Mouse (Mus musculus) G1E (cell line): ENCODE data around the gene Galntl6. TPM values are rescaled to one million over a fixed set of nuclear protein-coding genes. Genes with fewer than 3 reads are reported as not detected.

ENCODE experiments used
- ATAC-seq: 2 replicates; pipeline ENCODE4 v1.8.0; 2016; ENCODE audit warnings: mild to moderate bottlenecking; ENCODE audit not compliant: insufficient number of reproducible peaks, poor library complexity, low FRiP score, severe bottlenecking; ENCODE audit errors: extremely low read depth
- DNase-seq: peaks from one replicate; pipeline ENCODE4 v3.0.0; 2012; ENCODE audit warnings: low spot score
- H3K27me3 ChIP-seq: 2 replicates; pipeline ENCODE4 v1.6.1; 2012; ENCODE audit warnings: mild to moderate bottlenecking, low read length, inconsistent platforms; ENCODE audit not compliant: insufficient read depth
- H3K36me3 ChIP-seq: replicated peaks from 2 replicates; pipeline ENCODE3; 2012; ENCODE audit warnings: mild to moderate bottlenecking, inconsistent platforms
- H3K4me1 ChIP-seq: 2 replicates; pipeline ENCODE4 v1.6.1; 2012; ENCODE audit warnings: low read depth, low read length, inconsistent platforms, mixed read lengths; ENCODE audit not compliant: insufficient read depth
- H3K4me3 ChIP-seq: 2 replicates; pipeline ENCODE4 v1.5.1; 2012; ENCODE audit warnings: low read depth, mild to moderate bottlenecking, inconsistent platforms, low read length, moderate library complexity, mixed read lengths
- H3K9me3 ChIP-seq: replicated peaks from 2 replicates; pipeline ENCODE4 v1.6.1; 2012; ENCODE audit warnings: inconsistent platforms
- CTCF ChIP-seq: IDR thresholded peaks from 2 replicates; pipeline ENCODE4 v1.5.1; 2012; ENCODE audit warnings: low read depth, low read length, inconsistent platforms, mixed read lengths
- GATA1 ChIP-seq: IDR thresholded peaks from 2 replicates; pipeline ENCODE4 v1.6.1; 2012; ENCODE audit warnings: borderline replicate concordance, low read length, inconsistent platforms, mixed read lengths
- GATA2 ChIP-seq: IDR thresholded peaks from 2 replicates; pipeline ENCODE4 v1.6.1; 2012; ENCODE audit warnings: low read depth, low read length, inconsistent platforms, borderline replicate concordance
- POLR2AphosphoS5 ChIP-seq: IDR thresholded peaks from 2 replicates; pipeline ENCODE4 v1.6.1; 2012; ENCODE audit warnings: low read depth, low read length, inconsistent platforms; ENCODE audit not compliant: insufficient replicate concordance
- TAL1 ChIP-seq: conservative IDR thresholded peaks from 2 replicates; pipeline ENCODE4 v1.6.1; 2012; ENCODE audit warnings: low read depth, low read length, inconsistent platforms, mixed read lengths
- polyA plus RNA-seq: library from polyadenylated mRNA; stranded (reverse); fragments of >175 nt; gene quantifications from 2 replicates; pipeline ENCODE4 v1.2.3, GENCODE M21; 2012
- total RNA-seq, 2 experiments: library from RNA; stranded (forward) in 1 of 2; stranded (reverse) in 1 of 2; fragments of 200-1000 nt in 1 of 2; fragments of >200 nt in 1 of 2; fragmentation: Nextera tagmentation in 1 of 2; gene quantifications; 2 replicates each; pipeline ENCODE4 v1.2.3; 2014 to 2017

The Galntl6 gene
- total and polyA plus RNA-seq, 3 experiments = 0.05 TPM; not detected in 2

DNA sequence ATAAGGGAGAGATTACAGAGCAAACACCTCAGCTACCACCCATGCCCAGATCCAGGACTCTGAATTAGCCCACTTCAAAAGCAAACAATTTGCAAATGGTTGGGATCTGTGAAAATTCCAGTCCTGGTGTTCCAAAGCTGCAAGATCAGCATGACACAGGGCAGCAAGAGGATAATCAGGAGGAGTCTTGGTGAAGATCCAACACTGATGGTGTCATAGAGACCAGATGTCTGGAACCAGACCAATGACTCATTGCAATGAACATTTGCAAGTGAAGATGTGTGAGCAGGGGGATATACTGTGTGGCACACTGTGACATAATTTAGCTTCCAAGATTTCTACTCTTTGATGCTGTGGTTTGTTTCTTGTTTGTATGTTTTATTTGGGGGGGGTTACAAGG, 107.2 kb downstream of the Galntl6 start:
- Histone ChIP-seq H3K4me3 (no peak overlapping the region), H3K9me3 (no peaks in the 10 kb centered on the region), H3K4me1 (no peaks in the 10 kb centered on the region), H3K36me3 (no peaks in the 10 kb centered on the region), H3K27me3 (no peaks in the 10 kb centered on the region)
- no peak for ATAC-seq
- DNase-seq = no peak
- TF ChIP-seq TAL1 (no peak), POLR2AphosphoS5 (no peak), GATA2 (no peak), CTCF (no peak), GATA1 (no peak)

GRCm38 (mm10) chr8:58801847-58802246, 110.6 kb downstream of the Galntl6 start:
- no peak overlapping the region for H3K4me3 ChIP-seq
- no peaks in the 10 kb centered on the region for H3K36me3 ChIP-seq
- ATAC-seq = no peak
- H3K27me3 ChIP-seq = no peaks in the 10 kb centered on the region
- TF ChIP-seq POLR2AphosphoS5 (no peak), TAL1 (no peak), GATA2 (no peak), CTCF (no peak), GATA1 (no peak)
- H3K9me3 ChIP-seq = no peaks in the 10 kb centered on the region
- DNase-seq = no peak
- no peaks in the 10 kb centered on the region for H3K4me1 ChIP-seq

DNA sequence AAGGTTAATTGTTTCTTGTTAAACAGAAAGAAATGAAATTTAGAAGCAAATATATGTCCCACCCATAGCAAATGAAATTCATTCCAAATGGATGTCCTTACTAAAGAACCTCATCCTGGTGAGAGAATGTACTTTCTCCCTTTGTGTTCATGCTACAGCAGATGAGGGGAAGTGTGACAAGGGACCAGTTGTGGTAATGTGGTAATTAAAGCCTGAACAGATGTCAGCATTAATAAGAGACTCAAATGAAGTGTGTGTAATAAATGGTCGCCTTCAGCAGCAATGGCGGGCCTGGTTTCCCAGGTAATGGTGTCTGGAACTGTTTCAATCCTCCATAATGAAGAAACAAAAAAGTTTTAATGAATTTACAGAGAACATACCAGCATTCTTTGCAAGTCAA, 158.7 kb downstream of the Galntl6 start:
- Histone ChIP-seq H3K4me3 (no peak overlapping the region), H3K27me3 (no peaks in the 10 kb centered on the region), H3K4me1 (no peaks in the 10 kb centered on the region), H3K9me3 (no peaks in the 10 kb centered on the region), H3K36me3 (no peaks in the 10 kb centered on the region)
- TF ChIP-seq POLR2AphosphoS5 (no peak), GATA2 (no peak), GATA1 (no peak), CTCF (no peak), TAL1 (no peak)
- ATAC-seq = no peak
- no peak for DNase-seq

DNA sequence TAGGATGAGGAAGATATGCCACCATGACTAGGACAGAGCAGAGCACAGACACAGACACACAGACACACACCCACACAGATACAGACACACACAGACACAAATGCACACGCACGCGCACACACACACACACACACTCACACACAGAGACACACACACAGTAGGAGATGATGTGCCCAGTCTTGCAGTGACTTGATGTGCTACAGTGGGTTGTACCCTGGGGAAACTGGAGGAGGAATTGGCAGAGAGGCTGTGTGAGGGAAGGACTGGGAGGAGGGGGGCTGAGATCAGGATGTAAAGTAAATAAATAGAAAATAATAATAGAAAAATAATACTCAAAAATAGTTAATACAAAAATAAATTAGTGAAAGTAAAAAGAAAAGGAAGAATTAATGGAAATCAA, 174.5 kb downstream of the Galntl6 start:
- H3K4me3 ChIP-seq = no peak overlapping the region
- H3K36me3 ChIP-seq = no peaks in the 10 kb centered on the region
- H3K4me1 ChIP-seq = no peaks in the 10 kb centered on the region
- no peak for TF ChIP-seq POLR2AphosphoS5
- no peak for TF ChIP-seq CTCF
- TF ChIP-seq GATA1 = no peak
- no peak for TF ChIP-seq TAL1
- no peak for TF ChIP-seq GATA2
- no peaks in the 10 kb centered on the region for H3K27me3 ChIP-seq
- ATAC-seq (no peak), DNase-seq (no peak)
- no peaks in the 10 kb centered on the region for H3K9me3 ChIP-seq

- TF ChIP-seq POLR2AphosphoS5 = no peak
- TF ChIP-seq GATA2 = no peak
- no peak for TF ChIP-seq TAL1
- TF ChIP-seq GATA1 = no peak
- TF ChIP-seq CTCF = no peak
- Histone ChIP-seq H3K4me3 (no peak overlapping the region), H3K4me1 (no peaks in the 10 kb centered on the region), H3K9me3 (no peaks in the 10 kb centered on the region), H3K36me3 (no peaks in the 10 kb centered on the region), H3K27me3 (no peaks in the 10 kb centered on the region)
- DNase-seq = no peak
- ATAC-seq = no peak
Observed at GRCm38 (mm10) chr8:58691761-58692160, 220.7 kb downstream of the Galntl6 start.

GRCm38 (mm10) chr8:58677847-58678450, 234.5 kb downstream of the Galntl6 start:
- Histone ChIP-seq H3K9me3 (no peaks in the 10 kb centered on the region), H3K4me1 (no peaks in the 10 kb centered on the region), H3K36me3 (no peaks in the 10 kb centered on the region), H3K4me3 (no peak overlapping the region), H3K27me3 (no peaks in the 10 kb centered on the region)
- ATAC-seq (no peak), DNase-seq (no peak)
- TF ChIP-seq GATA1 (no peak), POLR2AphosphoS5 (no peak), CTCF (no peak), TAL1 (no peak), GATA2 (no peak)

DNA sequence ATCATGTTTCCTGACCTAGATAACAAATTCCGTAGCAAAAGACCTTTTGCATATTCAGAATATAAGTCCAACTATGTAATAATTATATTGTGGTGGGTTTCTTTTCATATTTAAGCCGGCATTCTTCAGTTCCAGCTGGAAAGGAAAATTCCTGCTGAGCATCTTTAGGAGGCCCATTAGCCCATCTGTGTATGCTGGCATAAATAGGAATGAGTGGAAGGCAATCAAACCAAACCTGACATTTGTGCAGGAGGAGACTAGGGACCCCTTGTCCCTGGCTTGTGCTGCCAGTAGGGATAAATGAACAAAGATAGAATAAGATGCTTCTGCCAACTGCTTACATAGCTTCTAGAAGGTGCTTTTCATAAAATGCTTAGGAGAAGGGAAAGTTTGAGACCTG, 243.4 kb downstream of the Galntl6 start:
- H3K4me1 ChIP-seq = no peaks in the 10 kb centered on the region
- ATAC-seq (no peak), DNase-seq (no peak)
- H3K27me3 ChIP-seq = no peaks in the 10 kb centered on the region
- TF ChIP-seq TAL1 = no peak
- no peak for TF ChIP-seq GATA2
- TF ChIP-seq POLR2AphosphoS5 = no peak
- TF ChIP-seq GATA1 = no peak
- TF ChIP-seq CTCF = no peak
- H3K9me3 ChIP-seq = no peaks in the 10 kb centered on the region
- no peaks in the 10 kb centered on the region for H3K36me3 ChIP-seq
- no peak overlapping the region for H3K4me3 ChIP-seq
